Mouse (Mus musculus) midbrain, postnatal 0 days (tissue): ENCODE measurements around the gene Kif1bp. TPM values are rescaled to one million over a fixed set of nuclear protein-coding genes. Genes with fewer than 3 reads are reported as not detected.

Source experiments
- ATAC-seq: fragments of 200-750 bp; cut with Nextera tagmentation; 2 replicates; pipeline ENCODE4 v1.8.0; 2017; ENCODE audit warnings: moderate number of reproducible peaks, mild to moderate bottlenecking, moderate TSS enrichment, moderate library complexity; ENCODE audit not compliant: low FRiP score
- DNase-seq: peaks from one replicate; pipeline ENCODE4 v3.0.0-alpha.2; 2015; ENCODE audit warnings: low spot score
- H3K27ac ChIP-seq: fragments of 300-500 bp; sonication (generic); 2 replicates; pipeline ENCODE4 v1.5.1; 2014; ENCODE audit warnings: low read depth, mild to moderate bottlenecking, low read length, mixed read lengths
- H3K27me3 ChIP-seq: fragments of 300-500 bp; sonication (generic); 2 replicates; pipeline ENCODE4 v1.6.1; 2014; ENCODE audit warnings: low read length, control low read depth, mixed read lengths; ENCODE audit not compliant: insufficient read depth
- H3K36me3 ChIP-seq: fragments of 300-500 bp; sonication (generic); 2 replicates; pipeline ENCODE4 v1.6.1; 2014; ENCODE audit warnings: low read length, control low read depth, mixed read lengths; ENCODE audit not compliant: insufficient read depth
- H3K4me1 ChIP-seq: fragments of 300-500 bp; sonication (generic); 2 replicates; pipeline ENCODE4 v1.6.1; 2014; ENCODE audit warnings: mild to moderate bottlenecking, control low read depth, antibody characterized with exemption, low read length, mixed read lengths; ENCODE audit not compliant: insufficient read depth
- H3K4me2 ChIP-seq: fragments of 300-500 bp; sonication (generic); 2 replicates; pipeline ENCODE4 v1.6.1; 2014; ENCODE audit warnings: low read depth, mild to moderate bottlenecking, low read length, mixed read lengths; ENCODE audit not compliant: poor library complexity, severe bottlenecking
- H3K4me3 ChIP-seq: fragments of 300-500 bp; sonication (generic); 2 replicates; pipeline ENCODE4 v1.5.1; 2014; ENCODE audit warnings: low read depth, mild to moderate bottlenecking, low read length, moderate library complexity
- H3K9ac ChIP-seq: fragments of 300-500 bp; sonication (generic); replicated peaks from 2 replicates; pipeline ENCODE4 v1.6.1; 2014; ENCODE audit warnings: mild to moderate bottlenecking, low read length, moderate library complexity, mixed read lengths; ENCODE audit not compliant: poor library complexity, severe bottlenecking
- H3K9me3 ChIP-seq: fragments of 300-500 bp; sonication (generic); 2 replicates; pipeline ENCODE4 v1.6.1; 2016; ENCODE audit warnings: low read length, control low read depth
- CTCF ChIP-seq: IDR thresholded peaks from 2 replicates; pipeline ENCODE4 v1.5.1; 2016; ENCODE audit warnings: antibody characterized with exemption, mild to moderate bottlenecking
- WGBS: fragments of 180-500 bp; shearing (Covaris S2); extraction: QIAGEN DNeasy Blood & Tissue Kit; methylation state at CpG from one replicate; pipeline ENCODE4 v1.1.7; 2014; 5-methylcytosine and 5-hydroxymethylcytosine counted together
- polyA plus RNA-seq: library from polyadenylated mRNA; unstranded; fragments of >200 nt; fragmentation: Nextera tagmentation; extraction: Ambion mirVana; gene quantifications from 2 replicates; pipeline ENCODE4 v1.2.1, GENCODE M21; 2015
- total RNA-seq: library from RNA; depleted of rRNA; stranded (reverse); fragments of >200 nt; gene quantifications from 2 replicates; pipeline ENCODE4 v1.2.3, GENCODE M21; 2014

Kif1bp gene
- total and polyA plus RNA-seq, 2 experiments from 2014 or later, result 70.5 to 73.4 TPM

- 91% methylated on average over 8 of the region's 8 CpGs for WGBS
These were observed 35.3 kb downstream of the Kif1bp start for GRCm38 (mm10) chr10:62542928-62543327.

GRCm38 (mm10) chr10:62542507-62542906 is 35.8 kb downstream of the Kif1bp start:
- H3K4me2 ChIP-seq, result no peak overlapping the region
- DNase-seq (no peak), ATAC-seq (no peak)
- no peak overlapping the region for H3K9ac ChIP-seq
- H3K4me3 ChIP-seq, result no peak overlapping the region
- no peak for TF ChIP-seq CTCF
- no peak overlapping the region for H3K27ac ChIP-seq
- no peaks in the 10 kb centered on the region for H3K4me1 ChIP-seq
- H3K27me3 ChIP-seq, result no peaks in the 10 kb centered on the region
- H3K9me3 ChIP-seq, result no peaks in the 10 kb centered on the region
- 89% methylated on average over 12 of the region's 12 CpGs for WGBS
- no peaks in the 10 kb centered on the region for H3K36me3 ChIP-seq

More at GRCm38 (mm10) chr10:62542928-62543327, 35.3 kb downstream of the Kif1bp start:
- TF ChIP-seq CTCF, result no peak
- no peak overlapping the region for H3K9ac ChIP-seq
- H3K4me1 ChIP-seq, result no peaks in the 10 kb centered on the region
- no peak overlapping the region for H3K4me2 ChIP-seq
- no peaks in the 10 kb centered on the region for H3K9me3 ChIP-seq
- H3K36me3 ChIP-seq, result no peaks in the 10 kb centered on the region
- no peak overlapping the region for H3K4me3 ChIP-seq
- no peak overlapping the region for H3K27ac ChIP-seq
- DNase-seq (no peak), ATAC-seq (no peak)
- H3K27me3 ChIP-seq, result no peaks in the 10 kb centered on the region

GRCm38 (mm10) chr10:62541499-62541898 is 36.8 kb downstream of the Kif1bp start:
- no peaks in the 10 kb centered on the region for H3K4me1 ChIP-seq
- ATAC-seq, result no peak
- no peak overlapping the region for H3K9ac ChIP-seq
- no peaks in the 10 kb centered on the region for H3K9me3 ChIP-seq
- no peak overlapping the region for H3K4me2 ChIP-seq
- no peak for TF ChIP-seq CTCF
- no peak for DNase-seq
- no peak overlapping the region for H3K4me3 ChIP-seq
- no peaks in the 10 kb centered on the region for H3K36me3 ChIP-seq
- H3K27me3 ChIP-seq, result no peaks in the 10 kb centered on the region
- no peak overlapping the region for H3K27ac ChIP-seq
- WGBS, result 91% methylated on average over 12 of the region's 12 CpGs

GRCm38 (mm10) chr10:62540800-62541199 is 37.5 kb downstream of the Kif1bp start:
- TF ChIP-seq CTCF, result no peak
- no peak overlapping the region for H3K27ac ChIP-seq
- WGBS, result 78% methylated on average over 3 of the region's 3 CpGs
- no peaks in the 10 kb centered on the region for H3K9me3 ChIP-seq
- no peak for ATAC-seq
- no peaks in the 10 kb centered on the region for H3K27me3 ChIP-seq
- H3K4me1 ChIP-seq, result no peaks in the 10 kb centered on the region
- no peak overlapping the region for H3K4me2 ChIP-seq
- DNase-seq, result no peak
- no peak overlapping the region for H3K9ac ChIP-seq
- no peak overlapping the region for H3K4me3 ChIP-seq
- H3K36me3 ChIP-seq, result no peaks in the 10 kb centered on the region

GRCm38 (mm10) chr10:62534509-62534908 is 43.7 kb downstream of the Kif1bp start:
- Histone ChIP-seq H3K36me3 (no peaks in the 10 kb centered on the region), H3K9me3 (no peaks in the 10 kb centered on the region), H3K27ac (no peak overlapping the region), H3K4me2 (no peak overlapping the region), H3K27me3 (no peaks in the 10 kb centered on the region), H3K4me3 (no peak overlapping the region), H3K9ac (no peak overlapping the region), H3K4me1 (no peaks in the 10 kb centered on the region)
- no peak for ATAC-seq
- no peak for DNase-seq
- 81% methylated on average over 7 of the region's 7 CpGs for WGBS
- TF ChIP-seq CTCF, result no peak

GRCm38 (mm10) chr10:62532832-62533231 is 45.4 kb downstream of the Kif1bp start:
- no peak overlapping the region for H3K27ac ChIP-seq
- H3K4me3 ChIP-seq, result no peak overlapping the region
- DNase-seq (no peak), ATAC-seq (no peak)
- H3K9me3 ChIP-seq, result no peaks in the 10 kb centered on the region
- H3K9ac ChIP-seq, result no peak overlapping the region
- no peak for TF ChIP-seq CTCF
- no peaks in the 10 kb centered on the region for H3K36me3 ChIP-seq
- 43% methylated on average over 2 of the region's 2 CpGs for WGBS
- H3K4me1 ChIP-seq, result no peaks in the 10 kb centered on the region
- H3K27me3 ChIP-seq, result no peaks in the 10 kb centered on the region
- H3K4me2 ChIP-seq, result no peak overlapping the region
